Mouse (Mus musculus): ENCODE results near the gene Tmem144. TPM values are rescaled to one million over a fixed set of nuclear protein-coding genes. Genes with fewer than 3 reads are reported as not detected.

Tmem144 gene
- polyA plus RNA-seq, 1 experiment from 2014 or later = 5.1 TPM

- POLR2A ChIA-PET = interaction anchor here (0.9 kb wide), 1 partner anchor 12 kb away, joined by 3 read pairs; no protein-coding TSS in a partner anchor
- no peak for TF ChIP-seq CTCF (IDR thresholded peaks at IDR 0.05)
- in situ Hi-C loops (cut with MboI; ENCODE audit: low pct_unique_long_range_greater_than_20kb) = loop anchor here (25.0 kb wide), 3 partner anchors 395 to 1920 kb away; no protein-coding TSS in a partner anchor
- H3K27me3 ChIP-seq = no peaks in the 10 kb centered on the region
- CTCF ChIA-PET = interaction anchor here (0.7 to 7.4 kb wide), 7 partner anchors 7 to 192 kb away, joined by 3 to 54 read pairs (median 4); partner anchors contain the start of gene Tmem144
- DNase-seq (ENCODE audit: low read depth, low spot score) (no peak), ATAC-seq (no peak)
These were observed 14.6 kb upstream of the Tmem144 start for GRCm38 (mm10) chr3:79867121-79867709.

- DNase-seq (ENCODE audit: low read depth, low spot score) = no peak
- no peak for ATAC-seq
- TF ChIP-seq CTCF (IDR thresholded peaks at IDR 0.05) = no peak
- ChIA-PET CTCF (interaction anchor here (1.2 to 7.4 kb wide), 6 partner anchors 8 to 193 kb away, joined by 3 to 54 read pairs (median 4); partner anchors contain the start of gene Tmem144), POLR2A (interaction anchor here (0.9 kb wide), 1 partner anchor 12 kb away, joined by 3 read pairs; no protein-coding TSS in a partner anchor)
- in situ Hi-C loops (cut with MboI; ENCODE audit: low pct_unique_long_range_greater_than_20kb) = loop anchor here (25.0 kb wide), 3 partner anchors 396 to 1921 kb away; no protein-coding TSS in a partner anchor
- no peaks in the 10 kb centered on the region for H3K27me3 ChIP-seq
These were observed 14.0 kb upstream of the Tmem144 start for GRCm38 (mm10) chr3:79866526-79866925.

GRCm38 (mm10) chr3:79866089-79866488 is 13.5 kb upstream of the Tmem144 start:
- TF ChIP-seq CTCF (IDR thresholded peaks at IDR 0.05) = no peak
- ChIA-PET CTCF (interaction anchor here (1.3 to 7.4 kb wide), 4 partner anchors 8 to 193 kb away, joined by 3 to 54 read pairs (median 4); partner anchors contain the start of gene Tmem144), POLR2A (interaction anchor here (0.9 kb wide), 1 partner anchor 11 kb away, joined by 3 read pairs; no protein-coding TSS in a partner anchor)
- in situ Hi-C loops (cut with MboI; ENCODE audit: low pct_unique_long_range_greater_than_20kb) = loop anchor here (25.0 kb wide), 3 partner anchors 396 to 1921 kb away; no protein-coding TSS in a partner anchor
- H3K27me3 ChIP-seq = no peaks in the 10 kb centered on the region
- DNase-seq (ENCODE audit: low read depth, low spot score) = no peak
- no peak for ATAC-seq

DNA sequence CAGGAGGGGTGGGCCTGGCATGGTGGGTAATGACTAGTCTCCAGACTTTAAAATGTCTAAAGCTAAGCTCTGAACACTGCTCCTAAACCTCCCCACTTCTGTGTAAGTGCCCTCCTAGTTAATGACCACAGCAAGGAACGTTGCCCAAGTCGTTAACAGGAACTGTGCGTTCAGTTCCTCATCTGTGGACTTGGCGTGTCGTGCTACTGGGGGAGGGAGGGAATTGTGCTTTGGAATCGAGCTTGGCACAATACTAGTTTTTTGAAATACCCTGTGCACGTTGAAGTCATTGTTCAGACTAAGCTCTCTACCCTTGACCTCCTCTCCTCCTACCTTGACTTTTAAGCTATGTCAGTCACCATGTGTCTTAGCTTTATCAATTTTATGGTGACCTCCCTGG is 12.3 kb upstream of the Tmem144 start:
- DNase-seq (ENCODE audit: low read depth, low spot score) (no peak), ATAC-seq (no peak)
- ChIA-PET POLR2A (no interaction called here), CTCF (interaction anchor here (0.8 to 7.4 kb wide), 6 partner anchors 9 to 216 kb away, joined by 3 to 54 read pairs (median 4); partner anchors contain the start of gene Tmem144)
- H3K27me3 ChIP-seq = no peaks in the 10 kb centered on the region
- in situ Hi-C loops (cut with MboI; ENCODE audit: low pct_unique_long_range_greater_than_20kb) = loop anchor here (25.0 kb wide), 3 partner anchors 397 to 1922 kb away; no protein-coding TSS in a partner anchor
- no peak for TF ChIP-seq CTCF (IDR thresholded peaks at IDR 0.05)

GRCm38 (mm10) chr3:79858221-79858620 is 5.6 kb upstream of the Tmem144 start:
- ATAC-seq (no peak), DNase-seq (ENCODE audit: low read depth, low spot score) (no peak)
- POLR2A ChIA-PET = no interaction called here
- CTCF ChIA-PET = interaction anchor here (0.8 to 8.4 kb wide), 4 partner anchors 10 to 203 kb away, joined by 3 to 84 read pairs (median 3); partner anchors contain the start of gene Fam198b
- in situ Hi-C loops (cut with MboI; ENCODE audit: low pct_unique_long_range_greater_than_20kb) = loop anchor here (5.0 to 25.0 kb wide), 6 partner anchors 204 to 1929 kb away; no protein-coding TSS in a partner anchor
- no peak for TF ChIP-seq CTCF (IDR thresholded peaks at IDR 0.05)
- H3K27me3 ChIP-seq = no peaks in the 10 kb centered on the region

- no peaks in the 10 kb centered on the region for H3K27me3 ChIP-seq
- CTCF ChIA-PET = interaction anchor here (1.1 to 8.4 kb wide), 3 partner anchors 11 to 40 kb away, joined by 3 to 84 read pairs (median 3); partner anchors contain the start of gene Fam198b
- POLR2A ChIA-PET = no interaction called here
- no peak for TF ChIP-seq CTCF (IDR thresholded peaks at IDR 0.05)
- DNase-seq (ENCODE audit: low read depth, low spot score) (no peak), ATAC-seq (no peak)
- in situ Hi-C loops (cut with MboI; ENCODE audit: low pct_unique_long_range_greater_than_20kb) = loop anchor here (5.0 to 25.0 kb wide), 6 partner anchors 205 to 1930 kb away; no protein-coding TSS in a partner anchor
These were observed 5.2 kb upstream of the Tmem144 start for GRCm38 (mm10) chr3:79857780-79858179.

DNA sequence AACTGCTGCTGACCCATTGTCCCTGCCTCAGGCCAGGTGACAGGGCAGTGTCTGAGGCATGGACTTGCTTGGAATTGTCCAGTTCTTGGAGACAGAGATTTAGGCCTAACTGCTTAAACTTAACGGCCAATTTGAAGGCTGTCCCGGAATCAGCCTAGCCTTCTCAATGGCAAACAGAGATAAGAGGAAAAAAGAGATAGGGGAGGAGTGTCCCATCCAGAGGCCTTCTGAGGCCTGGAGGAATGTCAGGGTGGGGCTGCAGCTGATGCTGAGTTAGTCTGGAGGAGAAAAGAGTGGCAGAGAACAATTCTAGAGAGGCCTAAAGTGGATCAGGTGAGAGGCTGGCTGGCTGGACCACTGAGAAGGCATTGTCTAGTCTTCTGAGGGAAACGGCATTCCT is 465 bp downstream of the Tmem144 start:
- no peaks in the 10 kb centered on the region for H3K27me3 ChIP-seq
- CTCF ChIA-PET = interaction anchor here (2.1 to 8.4 kb wide), 6 partner anchors 10 to 207 kb away, joined by 6 to 84 read pairs (median 21); partner anchors contain the start of gene Fam198b
- in situ Hi-C loops (cut with MboI; ENCODE audit: low pct_unique_long_range_greater_than_20kb) = loop anchor here (10.0 to 25.0 kb wide), 4 partner anchors 410 to 1935 kb away; no protein-coding TSS in a partner anchor
- POLR2A ChIA-PET = no interaction called here
- DNase-seq (ENCODE audit: low read depth, low spot score) (no peak), ATAC-seq (no peak)
- TF ChIP-seq CTCF (IDR thresholded peaks at IDR 0.05) = no peak

- in situ Hi-C loops (cut with MboI; ENCODE audit: low pct_unique_long_range_greater_than_20kb) = loop anchor here (10.0 to 25.0 kb wide), 4 partner anchors 412 to 1937 kb away; no protein-coding TSS in a partner anchor
- ChIA-PET CTCF (interaction anchor here (0.6 to 8.4 kb wide), 7 partner anchors 9 to 223 kb away, joined by 3 to 84 read pairs (median 4); partner anchors contain the start of gene Fam198b), POLR2A (interaction anchor here (0.6 kb wide), 2 partner anchors 139 to 171 kb away, joined by 3 to 5 read pairs; no protein-coding TSS in a partner anchor)
- TF ChIP-seq CTCF (IDR thresholded peaks at IDR 0.05) = no peak
- no peak for ATAC-seq
- no peak for DNase-seq (ENCODE audit: low read depth, low spot score)
- H3K27me3 ChIP-seq = no peaks in the 10 kb centered on the region
These were observed 1.9 kb downstream of the Tmem144 start for GRCm38 (mm10) chr3:79850656-79851055.

DNA sequence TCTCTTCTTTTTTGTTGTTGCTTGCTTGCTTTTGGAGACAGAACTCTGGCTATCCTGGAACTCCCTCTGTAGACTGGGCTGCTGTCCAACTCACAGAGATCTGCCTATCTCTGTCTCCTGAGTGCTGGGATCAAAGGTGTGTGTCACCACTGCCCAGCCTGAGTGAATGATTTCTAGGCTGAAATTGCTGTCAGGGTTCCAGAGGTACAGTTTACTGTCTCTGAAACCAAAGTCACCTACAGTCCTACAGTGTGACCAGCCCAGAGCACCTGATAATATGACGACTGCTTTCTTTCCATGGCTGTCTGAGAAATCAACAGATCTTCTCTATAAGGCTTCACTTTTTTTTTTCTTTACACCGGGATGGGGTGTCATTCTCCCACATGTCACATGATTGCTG is 3.0 kb downstream of the Tmem144 start:
- no peak for ATAC-seq
- H3K27me3 ChIP-seq = no peaks in the 10 kb centered on the region
- POLR2A ChIA-PET = interaction anchor here (0.6 kb wide), 1 partner anchor 30 kb away, joined by 4 read pairs; no protein-coding TSS in a partner anchor
- TF ChIP-seq CTCF (IDR thresholded peaks at IDR 0.05) = no peak
- CTCF ChIA-PET = interaction anchor here (1.2 kb wide), 1 partner anchor 218 kb away, joined by 3 read pairs; no protein-coding TSS in a partner anchor
- no peak for DNase-seq (ENCODE audit: low read depth, low spot score)
- in situ Hi-C loops (cut with MboI; ENCODE audit: low pct_unique_long_range_greater_than_20kb) = loop anchor here (10.0 to 25.0 kb wide), 4 partner anchors 413 to 1938 kb away; no protein-coding TSS in a partner anchor

- H3K27me3 ChIP-seq = no peaks in the 10 kb centered on the region
- ChIA-PET CTCF (interaction anchor here (1.1 to 1.9 kb wide), 6 partner anchors 10 to 36 kb away, joined by 3 to 6 read pairs (median 4); partner anchors contain the start of gene Fam198b), POLR2A (no interaction called here)
- in situ Hi-C loops (cut with MboI; ENCODE audit: low pct_unique_long_range_greater_than_20kb) = no loop called here
- no peak for TF ChIP-seq CTCF (IDR thresholded peaks at IDR 0.05)
- DNase-seq (ENCODE audit: low read depth, low spot score) = no peak
- no peak for ATAC-seq
These were observed 3.7 kb downstream of the Tmem144 start for GRCm38 (mm10) chr3:79848841-79849240.
